Mouse (Mus musculus): ENCODE results near the gene Gm44503.

DNA sequence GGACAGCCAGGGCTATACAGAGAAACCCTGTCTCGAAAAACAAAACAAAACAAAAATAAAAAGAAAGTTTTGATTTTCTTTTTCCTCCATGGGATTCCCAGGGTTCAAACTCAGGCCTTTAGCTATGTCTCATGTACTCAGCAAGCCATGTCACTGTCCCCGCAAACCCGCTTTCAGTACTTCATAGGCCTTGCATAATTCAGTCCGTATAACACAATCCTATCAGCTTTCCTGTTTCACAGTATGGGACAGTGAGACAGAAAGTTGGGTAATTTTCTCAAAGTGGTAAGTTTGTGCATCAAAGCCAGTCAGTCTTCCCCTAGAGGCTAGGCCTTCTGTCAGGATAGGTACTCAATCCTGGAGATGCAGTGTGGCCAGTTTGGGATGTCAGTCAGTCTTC is 100.6 kb downstream of the Gm44503 start:
- TF ChIP-seq POLR2A (IDR thresholded peaks at IDR 0.05; ENCODE audit: borderline replicate concordance, low read depth, low read length), result no peak
- no peak for TF ChIP-seq CTCF (IDR thresholded peaks at IDR 0.05; ENCODE audit: low read depth, low read length)
